Mouse (Mus musculus) megakaryocyte-erythroid progenitor cell, adult 5 weeks (primary cell): Measurements from ENCODE around the gene Akr1e1. TPM values are rescaled to one million over a fixed set of nuclear protein-coding genes. Genes with fewer than 3 reads are reported as not detected.

Source experiments
- polyA plus RNA-seq: library from polyadenylated mRNA; stranded (reverse); fragments of >175 nt; gene quantifications from 2 replicates; pipeline ENCODE4 v1.2.3, GENCODE M21; 2012

The Akr1e1 gene
- 2.8 and 3.0 TPM in 2 replicates for polyA plus RNA-seq

DNA sequence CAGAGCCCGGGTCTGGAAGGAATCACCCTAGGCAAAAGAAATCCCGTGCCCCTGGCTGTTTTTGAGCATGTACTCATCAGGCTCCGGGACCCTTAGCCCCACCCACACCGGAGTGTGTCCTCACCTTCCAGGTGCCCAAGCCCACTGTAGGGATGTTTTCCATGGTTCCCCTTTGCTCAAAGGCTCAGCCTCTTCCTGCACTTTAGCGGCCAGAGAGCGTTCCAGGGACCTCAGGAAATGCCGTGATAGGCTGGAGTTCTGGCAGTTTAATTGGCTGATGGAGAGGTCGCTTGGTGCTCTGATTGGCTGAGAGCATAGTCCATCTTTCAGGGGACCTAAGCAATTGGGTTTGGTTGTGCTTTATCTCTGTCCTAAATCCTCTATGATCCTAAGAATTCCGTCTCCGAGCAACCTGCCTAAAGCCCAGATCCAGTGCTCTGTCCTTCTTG is at the start of gene Akr1e1:
Gene Akr1e1 (minus strand): TSS at position 214 of the 449 bp plus-strand sequence.

DNA sequence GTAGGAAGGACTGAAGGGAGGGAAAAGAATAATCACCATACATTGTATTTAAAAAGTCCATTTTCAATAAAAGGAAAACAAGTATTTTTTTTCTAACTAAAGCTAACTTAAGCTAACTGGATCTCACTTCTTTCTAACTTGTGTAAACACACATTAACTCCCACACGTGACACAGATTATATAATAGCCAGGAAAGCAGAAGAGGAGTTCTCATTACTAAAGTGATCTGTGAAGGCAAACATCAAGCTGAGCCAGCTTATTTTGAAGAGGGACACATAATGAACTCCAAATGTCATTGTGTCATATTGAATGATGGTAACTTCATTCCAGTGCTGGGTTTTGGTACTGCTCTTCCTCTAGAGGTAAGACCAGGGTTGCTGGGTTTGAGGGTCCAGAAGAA is 35.1 kb downstream of the Akr1e1 start, which contains the start of gene Akr1c21:
Gene Akr1c21 (plus strand): TSS at position 205 of the 400 bp plus-strand sequence.

Other genes with a start within 250 kb of the Akr1e1 start
- gene Akr1c6, start 174.9 kb downstream of the Akr1e1 start, polyA plus RNA-seq, result not detected in 2 replicates
- not detected in 2 replicates for gene Akr1c20, start 85.8 kb downstream of the Akr1e1 start, polyA plus RNA-seq
- gene Akr1c21, start 35.1 kb downstream of the Akr1e1 start, polyA plus RNA-seq, result not detected in 2 replicates